Mouse (Mus musculus) small intestine, adult 2 months (tissue): ENCODE data around the gene Arid3a.

ENCODE experiments used
- CTCF ChIP-seq: fragments of 200-500 bp; IDR thresholded peaks from 2 replicates; pipeline ENCODE4 v1.5.1; 2012; ENCODE audit warnings: low read depth, mild to moderate bottlenecking, control low read depth, inconsistent platforms, low read length, moderate library complexity, mixed read lengths; ENCODE audit not compliant: insufficient replicate concordance, insufficient read length; ENCODE audit errors: extremely low read depth
- POLR2A ChIP-seq: fragments of 200-500 bp; IDR thresholded peaks from 2 replicates; pipeline ENCODE4 v1.6.1; 2012; ENCODE audit warnings: low read depth, mild to moderate bottlenecking, control low read depth, inconsistent platforms, low read length, moderate library complexity

DNA sequence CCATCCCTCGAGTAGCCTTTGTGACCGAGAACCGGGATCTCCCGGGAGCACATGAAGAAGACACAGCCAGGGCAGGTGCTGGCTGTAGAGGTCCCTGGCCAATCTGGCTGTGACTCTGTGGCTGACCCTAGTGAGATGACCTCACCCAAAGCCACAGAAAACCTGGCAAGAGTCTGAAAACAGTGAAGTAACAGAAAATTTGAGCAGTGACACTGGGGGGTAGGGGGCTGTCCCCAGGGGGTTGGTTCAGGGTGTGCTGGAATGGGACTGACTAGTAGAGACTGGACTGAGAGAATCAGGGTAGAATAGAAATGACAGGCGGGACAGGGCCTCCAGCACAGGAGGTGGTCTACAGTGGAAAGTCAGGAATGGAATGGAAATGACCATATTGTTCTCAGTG lies 56.4 kb downstream of the Arid3a start:
- TF ChIP-seq POLR2A (no peak), CTCF (no peak)
